Mouse (Mus musculus): ENCODE measurements at regions not wholly inside any gene's neighbourhood (a gene's known extent, or its start where the extent isn't known, plus 50 kb on each side); places are given as distances from the start of the nearest gene placed in this dataset.
A peak's percentile ranks its signal among the peaks of the same experiment; 100 is the strongest.

DNA sequence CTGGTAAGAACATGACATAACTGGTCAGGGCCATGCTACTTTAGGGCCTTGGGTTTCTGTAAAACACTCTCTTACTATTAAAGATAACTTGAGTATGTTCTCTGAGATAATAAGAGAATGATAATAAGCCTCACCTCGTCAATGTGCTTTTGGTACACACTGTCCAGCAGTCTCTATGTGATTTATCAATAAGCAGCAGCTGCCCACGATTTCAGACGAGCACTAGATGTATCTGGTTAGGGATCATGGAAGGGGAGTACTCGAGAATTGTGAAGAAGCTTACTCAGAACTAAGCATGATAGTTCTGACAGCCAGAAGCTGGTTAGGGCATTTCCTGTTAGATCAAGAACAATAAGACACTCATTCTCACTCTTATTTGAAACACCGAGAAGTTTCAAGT is 53.8 kb downstream of the Neurod6 start:
- no peak overlapping the region for H3K4me2 ChIP-seq (ENCODE audit: low read length)
- DNase-seq (no peak), ATAC-seq (ENCODE audit: low FRiP score, low TSS enrichment) (no peak)
- H3K36me3 ChIP-seq (ENCODE audit: control insufficient read depth, insufficient read depth, low read length): no peaks in the 10 kb centered on the region
- no peaks in the 10 kb centered on the region for H3K27me3 ChIP-seq (ENCODE audit: control insufficient read depth, insufficient read depth, low read length)
- WGBS: 83% methylated on average over 5 of the region's 5 CpGs
- no peak overlapping the region for H3K9ac ChIP-seq (replicated peaks; ENCODE audit: low read length)
- H3K27ac ChIP-seq (replicated peaks; ENCODE audit: low read depth, low read length): no peak overlapping the region
- no peaks in the 10 kb centered on the region for H3K9me3 ChIP-seq (ENCODE audit: control insufficient read depth, low read length)
- H3K4me1 ChIP-seq (ENCODE audit: control insufficient read depth, insufficient read depth, low read length): no peaks in the 10 kb centered on the region
- H3K4me3 ChIP-seq (replicated peaks; ENCODE audit: low read depth, low read length): no peak overlapping the region

DNA sequence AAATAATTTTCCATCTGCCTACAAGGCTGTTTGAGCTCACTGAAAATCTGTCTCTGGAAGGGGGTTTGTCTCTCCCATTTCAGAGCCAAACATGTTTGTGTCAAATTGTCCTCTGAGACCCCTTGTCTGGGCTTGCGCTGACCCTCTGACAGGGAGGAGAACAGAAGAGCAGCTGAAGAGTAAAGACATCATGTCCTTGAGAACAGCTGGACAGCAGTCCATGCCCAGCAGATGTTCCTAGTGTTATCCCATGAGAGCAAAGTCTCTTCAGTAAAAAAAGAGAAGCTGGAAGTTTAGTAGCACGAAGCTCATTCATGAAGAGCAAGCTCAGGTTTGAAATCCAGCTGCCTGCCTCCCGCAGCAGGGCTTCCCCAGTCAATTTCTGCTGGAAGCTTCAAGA is 60.7 kb downstream of the Neurod6 start:
- Histone ChIP-seq H3K4me3 (replicated peaks; ENCODE audit: low read depth, low read length) (no peak overlapping the region), H3K4me1 (ENCODE audit: control insufficient read depth, insufficient read depth, low read length) (no peaks in the 10 kb centered on the region), H3K9me3 (ENCODE audit: control insufficient read depth, low read length) (no peaks in the 10 kb centered on the region), H3K9ac (replicated peaks; ENCODE audit: low read length) (no peak overlapping the region), H3K4me2 (ENCODE audit: low read length) (no peak overlapping the region), H3K36me3 (ENCODE audit: control insufficient read depth, insufficient read depth, low read length) (no peaks in the 10 kb centered on the region), H3K27ac (replicated peaks; ENCODE audit: low read depth, low read length) (no peak overlapping the region), H3K27me3 (ENCODE audit: control insufficient read depth, insufficient read depth, low read length) (no peaks in the 10 kb centered on the region)
- no peak for DNase-seq
- ATAC-seq (ENCODE audit: low FRiP score, low TSS enrichment): no peak
- WGBS: 82% methylated on average over 3 of the region's 3 CpGs

DNA sequence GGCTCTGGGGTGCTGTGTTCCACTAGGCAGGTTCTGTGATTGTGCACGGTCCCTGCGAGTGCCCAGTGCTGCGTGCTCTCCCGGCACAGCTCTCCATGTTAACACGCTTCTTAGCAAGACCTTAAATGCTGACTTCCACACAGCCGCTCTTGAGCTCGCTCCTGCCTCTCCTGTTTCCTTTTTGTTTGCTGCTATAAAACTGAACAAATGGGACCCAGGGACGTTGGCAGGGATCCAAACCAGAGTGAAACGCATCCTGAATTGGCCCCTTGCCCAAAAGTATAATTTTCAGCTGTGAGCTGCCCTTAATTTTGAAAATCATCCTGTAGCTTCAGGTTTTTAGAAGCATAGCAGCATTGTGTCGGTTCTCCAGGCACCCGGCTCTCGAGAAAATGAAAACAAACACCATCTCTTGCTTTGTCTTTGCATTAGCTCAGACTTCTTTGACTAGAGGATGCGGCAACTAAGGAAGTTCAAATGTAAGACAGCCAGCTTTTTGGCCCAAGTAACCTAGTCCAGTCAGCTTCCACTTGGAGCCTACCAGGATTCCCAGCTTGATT is 63.1 kb downstream of the Neurod6 start:
- ATAC-seq (ENCODE audit: low FRiP score, low TSS enrichment) (peak; percentile 58; the same call in 1 of the 2 replicates), DNase-seq (peak; percentile 85)
- Histone ChIP-seq H3K36me3 (ENCODE audit: control insufficient read depth, insufficient read depth, low read length) (no peaks in the 10 kb centered on the region), H3K4me3 (replicated peaks; ENCODE audit: low read depth, low read length) (no peak overlapping the region), H3K9ac (replicated peaks; ENCODE audit: low read length) (0 out of 2 replicates have a peak overlapping the region, but pooled peaks have one; percentile 26), H3K27me3 (ENCODE audit: control insufficient read depth, insufficient read depth, low read length) (no peaks in the 10 kb centered on the region), H3K4me1 (ENCODE audit: control insufficient read depth, insufficient read depth, low read length) (no peaks in the 10 kb centered on the region), H3K27ac (replicated peaks; ENCODE audit: low read depth, low read length) (peak overlapping the region; percentile 75), H3K4me2 (ENCODE audit: low read length) (peak overlapping the region; percentile 44), H3K9me3 (ENCODE audit: control insufficient read depth, low read length) (no peaks in the 10 kb centered on the region)
- WGBS: 38% methylated on average over 13 of the region's 13 CpGs

DNA sequence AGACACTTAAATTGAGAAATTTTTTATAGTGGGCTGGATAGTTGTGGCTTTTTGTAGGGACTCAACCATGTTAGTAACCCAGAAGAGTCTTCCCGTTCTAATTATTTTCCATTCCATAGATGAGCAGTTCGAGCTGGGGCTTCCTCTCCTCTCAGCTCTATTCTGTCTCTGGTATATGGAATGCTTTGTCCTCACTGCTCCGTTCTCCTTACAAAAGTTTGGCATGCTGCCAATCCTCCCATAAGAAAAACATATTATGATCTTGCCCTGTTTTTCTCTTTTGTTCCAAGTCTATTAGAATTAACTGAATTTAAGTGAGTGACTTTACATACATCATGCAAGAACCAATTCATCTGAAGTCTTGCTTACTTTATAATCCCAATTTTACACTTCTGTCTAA is 70.7 kb downstream of the Neurod6 start:
- WGBS: 47% methylated on average over 3 of the region's 3 CpGs
- Histone ChIP-seq H3K27me3 (ENCODE audit: control insufficient read depth, insufficient read depth, low read length) (no peaks in the 10 kb centered on the region), H3K4me3 (replicated peaks; ENCODE audit: low read depth, low read length) (no peak overlapping the region), H3K27ac (replicated peaks; ENCODE audit: low read depth, low read length) (no peak overlapping the region), H3K9ac (replicated peaks; ENCODE audit: low read length) (no peak overlapping the region), H3K9me3 (ENCODE audit: control insufficient read depth, low read length) (no peaks in the 10 kb centered on the region), H3K4me2 (ENCODE audit: low read length) (no peak overlapping the region), H3K36me3 (ENCODE audit: control insufficient read depth, insufficient read depth, low read length) (no peaks in the 10 kb centered on the region), H3K4me1 (ENCODE audit: control insufficient read depth, insufficient read depth, low read length) (no peaks in the 10 kb centered on the region)
- DNase-seq (peak; percentile 17), ATAC-seq (ENCODE audit: low FRiP score, low TSS enrichment) (no peak)

DNA sequence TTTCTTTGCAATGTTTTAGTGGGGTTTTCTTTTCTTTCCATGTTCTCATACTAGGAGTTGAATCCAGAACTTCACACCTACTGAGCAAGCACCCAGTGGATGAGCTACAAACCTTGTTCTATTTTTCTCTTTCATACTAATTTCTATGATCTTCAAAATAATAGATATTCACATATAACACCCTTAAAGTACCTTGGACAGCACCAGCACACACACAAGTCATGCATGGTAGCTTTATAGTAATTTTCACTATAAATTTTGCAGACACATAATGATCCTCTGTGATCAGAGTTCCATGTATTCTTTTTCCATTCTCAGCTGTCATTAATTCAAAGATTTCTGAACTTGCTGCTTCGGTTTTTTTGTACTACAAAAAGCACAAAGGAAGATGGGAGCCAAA is 71.1 kb downstream of the Neurod6 start:
- no peaks in the 10 kb centered on the region for H3K27me3 ChIP-seq (ENCODE audit: control insufficient read depth, insufficient read depth, low read length)

DNA sequence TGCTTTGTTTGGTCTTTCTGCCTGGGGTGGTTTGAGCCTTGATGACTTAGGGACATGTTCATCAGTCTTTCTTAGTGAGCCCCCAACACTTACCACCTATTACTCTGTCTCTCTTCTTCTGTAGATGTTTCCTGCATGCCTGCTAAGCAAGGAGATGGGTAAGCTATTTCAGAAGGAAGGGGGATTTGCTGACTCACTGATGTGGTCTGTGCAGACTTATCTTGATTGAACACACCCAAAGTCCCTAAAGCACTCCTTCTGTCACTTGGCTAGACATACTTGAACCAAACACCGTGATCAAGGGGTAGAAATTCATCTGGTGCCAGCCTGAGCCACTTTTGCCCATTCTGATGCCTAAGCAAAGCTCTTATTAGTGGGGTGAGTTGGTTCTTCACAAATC is 72.0 kb downstream of the Neurod6 start:
- no peaks in the 10 kb centered on the region for H3K36me3 ChIP-seq (ENCODE audit: control insufficient read depth, insufficient read depth, low read length)
- WGBS: 82% methylated on average over 1 of the region's 1 CpGs
- H3K4me1 ChIP-seq (ENCODE audit: control insufficient read depth, insufficient read depth, low read length): no peaks in the 10 kb centered on the region
- no peaks in the 10 kb centered on the region for H3K27me3 ChIP-seq (ENCODE audit: control insufficient read depth, insufficient read depth, low read length)
- H3K9me3 ChIP-seq (ENCODE audit: control insufficient read depth, low read length): no peaks in the 10 kb centered on the region
- ATAC-seq (ENCODE audit: low FRiP score, low TSS enrichment) (no peak), DNase-seq (no peak)
- H3K27ac ChIP-seq (replicated peaks; ENCODE audit: low read depth, low read length): no peak overlapping the region
- H3K4me2 ChIP-seq (ENCODE audit: low read length): no peak overlapping the region
- H3K9ac ChIP-seq (replicated peaks; ENCODE audit: low read length): no peak overlapping the region
- H3K4me3 ChIP-seq (replicated peaks; ENCODE audit: low read depth, low read length): no peak overlapping the region

More for the DNA sequence above, 71.1 kb downstream of the Neurod6 start:
- Histone ChIP-seq H3K9ac (replicated peaks; ENCODE audit: low read length) (no peak overlapping the region), H3K4me3 (replicated peaks; ENCODE audit: low read depth, low read length) (no peak overlapping the region), H3K9me3 (ENCODE audit: control insufficient read depth, low read length) (no peaks in the 10 kb centered on the region), H3K4me1 (ENCODE audit: control insufficient read depth, insufficient read depth, low read length) (no peaks in the 10 kb centered on the region), H3K36me3 (ENCODE audit: control insufficient read depth, insufficient read depth, low read length) (no peaks in the 10 kb centered on the region), H3K4me2 (ENCODE audit: low read length) (no peak overlapping the region), H3K27ac (replicated peaks; ENCODE audit: low read depth, low read length) (no peak overlapping the region)
- DNase-seq (no peak), ATAC-seq (ENCODE audit: low FRiP score, low TSS enrichment) (no peak)
- WGBS: 84% methylated on average over 1 of the region's 1 CpGs

DNA sequence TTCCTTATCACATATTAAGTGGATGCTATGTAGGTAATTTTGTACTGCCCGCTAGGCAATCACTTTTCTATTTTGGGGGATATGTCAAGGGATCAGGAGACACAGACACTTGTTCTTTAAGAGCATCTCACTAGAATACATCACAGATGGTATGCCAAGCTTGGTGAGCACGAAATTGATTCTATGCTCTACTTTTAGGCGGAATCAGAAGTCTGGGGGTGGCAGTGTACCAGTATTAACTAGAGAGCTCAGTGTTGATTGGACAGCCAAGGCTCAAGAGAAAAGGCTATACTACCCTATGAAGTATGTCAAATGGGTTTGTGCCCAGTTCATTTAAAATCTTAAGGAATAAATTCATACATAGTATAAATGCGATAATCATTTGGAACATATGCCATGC is 84.0 kb downstream of the Neurod6 start:
- no peak overlapping the region for H3K4me2 ChIP-seq (ENCODE audit: low read length)
- H3K4me3 ChIP-seq (replicated peaks; ENCODE audit: low read depth, low read length): no peak overlapping the region
- no peaks in the 10 kb centered on the region for H3K36me3 ChIP-seq (ENCODE audit: control insufficient read depth, insufficient read depth, low read length)
- no peaks in the 10 kb centered on the region for H3K27me3 ChIP-seq (ENCODE audit: control insufficient read depth, insufficient read depth, low read length)
- WGBS: 87% methylated on average over 4 of the region's 4 CpGs
- no peaks in the 10 kb centered on the region for H3K9me3 ChIP-seq (ENCODE audit: control insufficient read depth, low read length)
- H3K27ac ChIP-seq (replicated peaks; ENCODE audit: low read depth, low read length): no peak overlapping the region
- DNase-seq: no peak
- H3K4me1 ChIP-seq (ENCODE audit: control insufficient read depth, insufficient read depth, low read length): no peaks in the 10 kb centered on the region
- H3K9ac ChIP-seq (replicated peaks; ENCODE audit: low read length): no peak overlapping the region
- ATAC-seq (ENCODE audit: low FRiP score, low TSS enrichment): no peak

DNA sequence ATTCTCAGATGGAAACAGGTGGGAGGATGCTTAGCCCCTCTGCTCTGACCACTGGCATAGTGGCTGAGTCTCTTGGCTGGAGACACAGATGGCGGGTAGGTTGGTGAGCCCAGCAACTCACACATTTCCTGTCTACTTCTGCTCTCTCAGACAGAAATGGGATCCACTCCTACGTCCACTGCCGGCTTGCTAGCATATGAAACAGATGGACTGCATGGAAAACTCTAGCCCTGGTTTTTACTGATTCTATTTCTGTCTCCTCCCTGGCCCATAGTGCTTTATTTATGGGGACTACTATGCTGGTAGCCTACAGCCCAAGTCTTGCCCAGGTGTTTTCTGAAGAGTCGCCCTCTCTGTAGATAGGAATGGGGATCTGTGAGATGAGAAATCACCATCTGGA is 88.9 kb downstream of the Neurod6 start:
- ATAC-seq (ENCODE audit: low FRiP score, low TSS enrichment): no peak
- H3K27ac ChIP-seq (replicated peaks; ENCODE audit: low read depth, low read length): no peak overlapping the region
- WGBS: 91% methylated on average over 4 of the region's 4 CpGs

DNA sequence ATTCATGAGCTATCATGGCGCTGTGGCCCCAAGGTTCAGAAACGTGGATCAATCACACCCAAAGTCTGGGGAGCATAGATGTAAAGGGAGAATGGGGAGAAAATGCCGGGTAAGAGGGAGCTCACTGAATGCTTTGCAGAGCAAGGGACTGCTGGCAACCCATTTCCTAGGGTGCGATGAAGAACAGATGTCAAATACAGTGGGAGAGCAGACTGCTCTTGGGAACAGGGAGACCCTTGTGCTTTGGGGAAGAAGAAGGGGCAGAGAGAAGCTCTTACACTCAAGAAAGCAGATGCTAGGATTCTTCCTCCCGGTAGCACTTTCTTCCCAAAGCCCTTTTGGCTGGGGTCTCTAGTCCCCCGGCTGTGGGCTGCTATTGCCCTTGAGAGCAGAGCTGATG is 100.0 kb downstream of the Neurod6 start:
- Histone ChIP-seq H3K27ac (replicated peaks; ENCODE audit: low read depth, low read length) (peak overlapping the region; percentile 70; the same call in 1 of the 2 replicates), H3K4me1 (ENCODE audit: control insufficient read depth, insufficient read depth, low read length) (peaks cover 11% of the 10 kb centered on the region), H3K9me3 (ENCODE audit: control insufficient read depth, low read length) (no peaks in the 10 kb centered on the region), H3K9ac (replicated peaks; ENCODE audit: low read length) (no peak overlapping the region), H3K4me2 (ENCODE audit: low read length) (no peak overlapping the region), H3K4me3 (replicated peaks; ENCODE audit: low read depth, low read length) (no peak overlapping the region), H3K27me3 (ENCODE audit: control insufficient read depth, insufficient read depth, low read length) (no peaks in the 10 kb centered on the region), H3K36me3 (ENCODE audit: control insufficient read depth, insufficient read depth, low read length) (no peaks in the 10 kb centered on the region)
- no peak for ATAC-seq (ENCODE audit: low FRiP score, low TSS enrichment)
- WGBS: 66% methylated on average over 6 of the region's 6 CpGs
- DNase-seq: no peak

More for the DNA sequence above, 88.9 kb downstream of the Neurod6 start:
- DNase-seq: no peak
- no peak overlapping the region for H3K4me3 ChIP-seq (replicated peaks; ENCODE audit: low read depth, low read length)
- no peaks in the 10 kb centered on the region for H3K27me3 ChIP-seq (ENCODE audit: control insufficient read depth, insufficient read depth, low read length)
- no peak overlapping the region for H3K9ac ChIP-seq (replicated peaks; ENCODE audit: low read length)
- H3K36me3 ChIP-seq (ENCODE audit: control insufficient read depth, insufficient read depth, low read length): no peaks in the 10 kb centered on the region
- H3K4me2 ChIP-seq (ENCODE audit: low read length): no peak overlapping the region
- H3K4me1 ChIP-seq (ENCODE audit: control insufficient read depth, insufficient read depth, low read length): no peaks in the 10 kb centered on the region
- no peaks in the 10 kb centered on the region for H3K9me3 ChIP-seq (ENCODE audit: control insufficient read depth, low read length)
